Mouse (Mus musculus) heart, embryonic 14.5 days (tissue): ENCODE results near the gene Tob2. TPM values are rescaled to one million over a fixed set of nuclear protein-coding genes. Genes with fewer than 3 reads are reported as not detected.

Experiments used
- ATAC-seq: fragments of 200-750 bp; cut with Nextera tagmentation; 2 replicates; pipeline ENCODE4 v1.8.0; 2017; ENCODE audit warnings: low read depth, moderate TSS enrichment; ENCODE audit not compliant: insufficient number of reproducible peaks, insufficient read depth, low FRiP score
- H3K27ac ChIP-seq, 2 experiments: fragments of 200-500 bp in 1 of 2; fragments of 300-500 bp in 1 of 2; sonication (generic) in 1 of 2; replicated peaks in 1 of 2; 2 replicates each; pipeline ENCODE4 v1.5.1; 2012 to 2014; ENCODE audit warnings: low read depth in 2 of 2, low read length in 2 of 2, control low read depth in 1 of 2, mild to moderate bottlenecking in 1 of 2, mixed read lengths in 1 of 2; ENCODE audit not compliant: control insufficient read depth in 1 of 2, insufficient read depth in 1 of 2
- H3K27me3 ChIP-seq: fragments of 300-500 bp; sonication (generic); 2 replicates; pipeline ENCODE4 v1.6.1; 2014; ENCODE audit warnings: mild to moderate bottlenecking, low read length, control low read depth; ENCODE audit not compliant: control insufficient read depth, insufficient read depth
- H3K36me3 ChIP-seq: fragments of 300-500 bp; sonication (generic); 2 replicates; pipeline ENCODE4 v1.6.1; 2014; ENCODE audit warnings: mild to moderate bottlenecking, control low read depth, low read length, mixed read lengths; ENCODE audit not compliant: control insufficient read depth, insufficient read depth
- H3K4me1 ChIP-seq, 2 experiments: fragments of 200-500 bp in 1 of 2; fragments of 300-500 bp in 1 of 2; sonication (generic) in 1 of 2; 2 replicates each; pipeline ENCODE4 v1.6.1; 2012 to 2014; ENCODE audit warnings: low read length in 2 of 2, control low read depth in 1 of 2, mixed read lengths in 1 of 2; ENCODE audit not compliant: control insufficient read depth in 2 of 2, insufficient read depth in 2 of 2
- H3K4me2 ChIP-seq: fragments of 300-500 bp; sonication (generic); 2 replicates; pipeline ENCODE4 v1.6.1; 2014; ENCODE audit warnings: mild to moderate bottlenecking, low read length
- H3K4me3 ChIP-seq, 2 experiments: fragments of 200-500 bp in 1 of 2; fragments of 300-500 bp in 1 of 2; sonication (generic) in 1 of 2; 2 replicates each; pipeline ENCODE4 v1.5.1; 2012 to 2014; ENCODE audit warnings: low read length in 2 of 2, mild to moderate bottlenecking in 2 of 2, control low read depth in 1 of 2, low read depth in 1 of 2, moderate library complexity in 1 of 2; ENCODE audit not compliant: control insufficient read depth in 1 of 2, insufficient read depth in 1 of 2
- H3K9ac ChIP-seq: fragments of 300-500 bp; sonication (generic); 2 replicates; pipeline ENCODE4 v1.6.1; 2014; ENCODE audit warnings: mild to moderate bottlenecking, low read length
- H3K9me3 ChIP-seq: fragments of 300-500 bp; sonication (generic); 2 replicates; pipeline ENCODE4 v1.6.1; 2016; ENCODE audit warnings: low read length, control low read depth; ENCODE audit not compliant: control insufficient read depth
- WGBS: fragments of 180-500 bp; shearing (Covaris S2); extraction: QIAGEN DNeasy Blood & Tissue Kit; methylation state at CpG from one replicate; pipeline ENCODE4 v1.1.7; 2014; 5-methylcytosine and 5-hydroxymethylcytosine counted together
- polyA plus RNA-seq: library from polyadenylated mRNA; unstranded; fragments of >200 nt; fragmentation: Nextera tagmentation; extraction: Ambion mirVana; gene quantifications from 2 replicates; pipeline ENCODE4 v1.2.1, GENCODE M21; 2014

Gene Tob2
- polyA plus RNA-seq, 1 experiment from 2014 or later: 12.4 TPM

- Histone ChIP-seq H3K9ac (no peak overlapping the region), H3K4me2 (no peak overlapping the region), H3K9me3 (no peaks in the 10 kb centered on the region), H3K4me3 (no peak overlapping the region), H3K27me3 (no peaks in the 10 kb centered on the region), H3K36me3 (peaks cover 34% of the 10 kb centered on the region), H3K27ac (no peak overlapping the region), H3K4me1 (peaks cover 6 to 18% of the 10 kb centered on the region in 2 experiments)
- no peak for ATAC-seq
- WGBS: 61% methylated on average over 2 of the region's 2 CpGs
Observed at GRCm38 (mm10) chr15:81829208-81829580, 29.4 kb downstream of the Tob2 start.

- no peaks in the 10 kb centered on the region for H3K27me3 ChIP-seq
- ATAC-seq: no peak
- no peaks in the 10 kb centered on the region for H3K9me3 ChIP-seq
- H3K27ac ChIP-seq: no peak overlapping the region
- H3K36me3 ChIP-seq: peaks cover 39% of the 10 kb centered on the region
- no peak overlapping the region for H3K4me2 ChIP-seq
- peaks cover 2 to 13% of the 10 kb centered on the region in 2 experiments; a peak in 2 of 4 replicates for H3K4me1 ChIP-seq
- no peak overlapping the region for H3K9ac ChIP-seq
- no peak overlapping the region for H3K4me3 ChIP-seq
- WGBS: 63% methylated on average over 7 of the region's 7 CpGs
Observed at GRCm38 (mm10) chr15:81828426-81829207, 30.0 kb downstream of the Tob2 start.

DNA sequence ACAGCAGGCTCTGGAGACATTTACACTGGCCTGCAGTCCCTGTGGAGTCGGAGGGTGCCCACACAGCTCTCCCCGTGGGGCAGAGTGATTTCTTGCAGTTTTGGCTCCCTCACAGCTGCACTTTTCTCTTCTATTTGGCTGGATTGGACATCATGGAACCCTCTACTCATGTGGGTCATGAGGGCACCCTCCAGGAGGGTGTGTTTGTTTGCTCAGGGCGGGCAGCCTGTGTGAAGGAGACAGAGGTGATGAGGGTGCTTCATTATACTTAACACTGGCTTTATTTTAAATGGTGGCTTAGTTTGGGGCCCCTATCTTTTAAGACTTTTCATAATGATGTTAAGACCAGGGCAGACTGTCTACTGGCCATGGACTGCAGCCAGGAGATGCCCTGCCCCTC, 33.8 kb downstream of the Tob2 start:
- WGBS: 82% methylated on average over 3 of the region's 3 CpGs
- ATAC-seq: no peak
- no peak overlapping the region for H3K9ac ChIP-seq
- H3K9me3 ChIP-seq: no peaks in the 10 kb centered on the region
- H3K4me1 ChIP-seq: 0 out of 4 replicates have a peak, but pooled peaks cover 0 to 3% of the 10 kb centered on the region in 2 experiments
- H3K27me3 ChIP-seq: no peaks in the 10 kb centered on the region
- no peak overlapping the region for H3K4me2 ChIP-seq
- H3K4me3 ChIP-seq: no peak overlapping the region
- H3K36me3 ChIP-seq: peaks cover 76% of the 10 kb centered on the region
- H3K27ac ChIP-seq: no peak overlapping the region

DNA sequence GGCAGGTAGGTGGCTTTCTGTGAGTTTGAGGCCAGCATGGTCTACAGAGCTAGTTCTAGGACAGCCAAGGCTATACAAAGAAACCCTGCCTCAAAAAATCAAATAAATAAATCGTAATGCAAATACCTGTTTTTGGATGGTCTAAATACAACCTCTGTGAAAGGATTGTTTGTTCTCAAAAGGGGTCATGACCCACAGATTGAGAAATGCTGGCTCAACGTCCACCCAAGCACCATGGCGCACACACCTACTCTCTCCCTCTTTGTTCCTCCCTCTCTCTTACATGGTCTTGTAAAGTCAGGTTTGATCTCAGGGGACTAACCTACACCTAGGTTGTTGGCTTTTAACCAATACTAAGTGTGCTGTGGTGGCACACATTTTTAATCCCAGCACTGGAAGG, 36.0 kb downstream of the Tob2 start:
- Histone ChIP-seq H3K36me3 (peaks cover 96% of the 10 kb centered on the region), H3K9me3 (no peaks in the 10 kb centered on the region), H3K4me3 (no peak overlapping the region), H3K9ac (no peak overlapping the region), H3K27ac (no peak overlapping the region), H3K4me1 (no peaks in the 10 kb centered on the region), H3K4me2 (no peak overlapping the region), H3K27me3 (no peaks in the 10 kb centered on the region)
- no peak for ATAC-seq
- 81% methylated on average over 3 of the region's 3 CpGs for WGBS

DNA sequence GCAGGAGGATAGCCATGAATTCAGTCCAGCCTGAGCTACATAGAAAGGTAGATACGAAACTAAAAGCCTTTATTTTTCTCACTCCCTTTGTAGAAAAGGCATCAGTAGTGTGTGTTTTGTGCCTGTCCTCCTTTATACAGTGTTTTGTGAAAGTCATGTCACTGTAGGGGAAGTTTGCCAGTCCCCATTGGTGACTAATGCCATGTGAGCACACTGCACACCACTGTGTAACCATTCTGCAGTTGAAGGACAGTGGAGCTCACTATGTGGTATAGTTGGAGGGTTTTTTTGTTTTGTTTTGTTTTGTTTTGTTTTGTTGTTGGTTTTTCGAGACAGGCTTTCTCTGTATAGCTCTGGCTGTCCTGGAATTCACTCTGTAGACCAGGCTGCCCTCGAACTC, 40.2 kb downstream of the Tob2 start:
- no peaks in the 10 kb centered on the region for H3K27me3 ChIP-seq
- no peaks in the 10 kb centered on the region for H3K9me3 ChIP-seq
- no peak for ATAC-seq
- H3K4me3 ChIP-seq: no peak overlapping the region
- WGBS: 86% methylated on average over 3 of the region's 3 CpGs
- H3K36me3 ChIP-seq: peaks cover 84% of the 10 kb centered on the region
- H3K9ac ChIP-seq: no peak overlapping the region
- peaks cover 0 to under 1% of the 10 kb centered on the region in 2 experiments; a peak in 1 of 4 replicates for H3K4me1 ChIP-seq
- no peak overlapping the region for H3K27ac ChIP-seq
- no peak overlapping the region for H3K4me2 ChIP-seq

DNA sequence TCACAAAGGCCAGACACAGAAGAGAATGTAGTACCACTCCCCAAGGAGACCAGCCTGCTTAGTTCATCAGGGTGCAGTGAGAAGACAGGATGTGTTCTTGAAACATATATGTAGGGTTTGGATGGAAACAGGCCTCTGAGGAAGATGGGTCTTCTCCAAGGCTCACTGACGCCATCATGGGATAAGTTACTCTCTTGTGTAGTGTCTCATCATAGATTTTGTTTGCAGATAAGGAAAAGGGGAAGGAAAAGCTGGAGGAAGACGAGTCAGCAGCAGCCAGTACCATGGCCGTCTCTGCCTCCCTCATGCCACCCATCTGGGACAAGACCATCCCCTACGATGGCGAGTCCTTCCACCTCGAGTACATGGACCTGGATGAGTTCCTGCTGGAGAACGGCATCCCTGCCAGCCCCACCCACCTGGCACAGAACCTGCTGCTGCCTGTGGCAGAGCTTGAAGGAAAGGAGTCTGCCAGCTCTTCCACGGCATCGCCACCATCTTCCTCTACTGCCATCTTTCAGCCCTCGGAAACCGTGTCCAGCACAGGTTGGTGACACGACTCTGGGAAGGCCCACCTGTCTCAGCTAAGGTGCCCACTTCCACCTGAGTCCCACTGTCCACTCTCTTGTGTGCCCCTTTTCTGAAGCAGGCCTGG, 43.8 kb downstream of the Tob2 start:
- WGBS: 85% methylated on average over 12 of the region's 12 CpGs
- Histone ChIP-seq H3K4me1 (peaks cover 5 to 19% of the 10 kb centered on the region in 2 experiments), H3K9ac (no peak overlapping the region), H3K27ac (no peak overlapping the region), H3K36me3 (peaks cover 49% of the 10 kb centered on the region), H3K27me3 (no peaks in the 10 kb centered on the region), H3K4me2 (no peak overlapping the region), H3K4me3 (no peak overlapping the region), H3K9me3 (no peaks in the 10 kb centered on the region)
- ATAC-seq: no peak

DNA sequence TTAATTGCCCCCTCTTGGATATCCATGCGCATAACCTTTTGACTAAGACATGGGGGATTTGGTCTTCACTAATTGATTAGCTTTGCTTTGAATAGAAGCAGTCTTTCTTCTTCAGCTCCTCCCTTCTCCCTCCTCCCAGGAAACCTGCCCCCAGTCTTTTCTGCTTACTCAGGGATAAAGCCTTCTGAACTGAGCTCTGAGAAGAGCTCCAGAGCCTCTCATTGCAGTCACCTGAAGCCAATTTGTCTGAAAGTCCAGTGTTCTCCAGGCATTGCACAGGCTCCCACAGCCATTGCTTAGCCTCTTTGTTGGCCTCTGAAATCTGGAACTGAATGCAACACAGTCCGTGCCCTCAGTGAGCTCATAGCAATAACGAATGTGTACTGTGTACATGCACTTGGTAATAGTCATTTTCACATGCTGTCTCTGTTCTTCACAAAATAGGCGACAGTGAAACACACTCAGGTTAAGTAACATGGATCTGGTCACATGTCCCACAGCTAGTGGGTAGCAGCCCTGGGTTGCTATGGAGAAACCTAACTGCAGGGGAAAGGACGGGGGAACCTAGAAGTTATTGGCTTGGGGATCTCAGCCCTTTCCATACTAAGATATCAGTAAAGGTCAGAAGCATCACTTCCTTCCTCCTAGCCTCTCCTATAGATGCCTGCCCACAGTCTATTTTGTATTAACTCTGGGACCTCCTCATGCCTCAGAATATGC, 44.5 kb downstream of the Tob2 start:
- no peak overlapping the region for H3K9ac ChIP-seq
- WGBS: 78% methylated on average over 5 of the region's 5 CpGs
- no peak for ATAC-seq

More for the DNA sequence above, 44.5 kb downstream of the Tob2 start:
- H3K4me2 ChIP-seq: no peak overlapping the region
- H3K9me3 ChIP-seq: no peaks in the 10 kb centered on the region
- H3K4me1 ChIP-seq: peaks cover 5 to 25% of the 10 kb centered on the region in 2 experiments
- peaks cover 42% of the 10 kb centered on the region for H3K36me3 ChIP-seq
- no peak overlapping the region for H3K27ac ChIP-seq
- H3K27me3 ChIP-seq: no peaks in the 10 kb centered on the region
- H3K4me3 ChIP-seq: no peak overlapping the region
